Mouse (Mus musculus): ENCODE measurements around the gene Phyhipl.

DNA sequence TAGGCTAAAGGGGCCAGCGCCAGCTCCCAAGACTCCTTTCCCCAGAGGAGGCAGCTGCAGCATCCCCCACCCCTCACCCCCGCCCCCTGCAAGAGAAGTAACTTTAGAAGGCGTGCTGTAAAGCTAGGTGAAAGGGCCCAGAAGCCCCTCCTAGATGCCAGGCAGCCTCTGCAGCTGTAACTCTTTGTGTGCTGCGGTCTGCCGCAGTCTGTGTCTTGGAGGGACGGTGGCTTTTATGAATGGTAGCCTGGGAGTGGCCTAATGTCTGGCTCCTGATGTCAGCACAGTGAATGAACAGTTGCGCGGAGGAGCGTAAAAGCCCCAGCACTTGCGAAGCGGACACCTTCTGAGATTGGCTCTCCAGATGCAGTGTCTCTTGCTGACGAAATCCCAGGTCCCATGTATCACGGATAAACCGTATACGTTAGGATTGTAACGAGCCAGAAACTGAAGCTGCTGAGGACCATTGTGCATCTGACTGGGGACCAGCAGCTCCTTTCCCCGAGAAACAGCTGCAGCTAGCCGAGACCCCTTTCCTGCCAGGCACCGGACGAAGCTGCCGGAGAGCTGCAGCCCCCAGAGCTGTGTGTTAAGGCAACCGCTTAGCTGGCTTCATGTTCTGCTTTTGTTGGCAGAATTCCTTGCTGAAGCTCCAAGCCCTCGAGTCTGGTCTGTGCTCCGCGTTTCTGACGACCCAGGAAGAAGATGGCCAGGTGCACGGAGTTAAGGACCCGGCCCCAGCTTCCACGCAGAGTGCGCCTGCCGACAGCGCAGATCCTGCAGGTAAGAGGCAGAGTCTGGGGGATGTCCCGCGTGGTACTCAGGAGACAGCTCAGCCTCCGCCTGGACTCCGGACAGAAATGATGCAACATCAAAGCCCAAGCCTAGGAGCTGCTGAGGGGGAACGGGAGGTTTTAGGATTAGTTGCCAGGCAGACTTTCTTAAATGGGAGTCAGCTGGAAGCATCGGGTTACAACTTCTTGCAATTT, 135.3 kb downstream of the Phyhipl start:
- TF ChIP-seq CTCF (IDR thresholded peaks at IDR 0.05; ENCODE audit: low read depth): no peak
- TF ChIP-seq EP300 (IDR thresholded peaks at IDR 0.05; ENCODE audit: low read depth): no peak
